ENCODE assay signal across 35 mouse cellular contexts in the genomic region with DNA sequence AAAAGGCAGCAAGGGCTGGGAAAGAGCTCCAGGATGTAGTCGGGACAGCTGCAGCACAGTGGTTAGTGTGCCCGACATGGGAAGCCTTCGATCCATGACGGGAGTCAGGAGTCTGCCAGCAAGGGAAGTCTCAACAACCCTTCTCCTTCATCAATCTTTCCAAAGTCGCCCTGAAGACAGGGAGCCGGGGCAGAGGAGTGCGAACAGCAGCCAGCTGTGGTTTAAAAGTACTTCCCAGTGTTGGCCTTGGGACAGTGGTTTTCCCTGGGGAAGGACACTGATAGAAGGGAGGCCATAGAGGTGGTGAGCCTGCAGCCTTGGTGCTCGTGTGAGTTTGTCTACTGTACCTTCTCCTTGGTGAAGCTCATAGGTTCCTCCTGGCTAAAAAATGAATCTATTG. TPM values are rescaled to one million over a fixed set of nuclear protein-coding genes. Genes with fewer than 3 reads are reported as not detected.
DNase-seq lines count a peak whose midpoint lies in the region; ATAC-seq and TF ChIP-seq lines count a peak whose summit lies in the region.
"Had no signal": no experiment of that assay in that cellular context is flagged by ENCODE, and none has a peak within 500 bp of the region (broad histone marks: within the 10 kb centered on the region; RNA-seq: fewer than 3 reads in every experiment).

No protein-coding gene starts in this region.

- ATAC-seq in liver, embryonic 12.5 days = no peak
- ATAC-seq in liver, postnatal 0 days = no peak
- no peak for ATAC-seq in liver, embryonic 15.5 days (ENCODE audit: insufficient read depth)
- ATAC-seq: forebrain, embryonic 15.5 days; hindbrain, embryonic 16.5 days; lung, postnatal 0 days had no signal

- intact Hi-C loops in heart, postnatal 10 days (cut with DNase I) = no loop called here
- intact Hi-C loops in heart, adult 2 months (cut with DNase I) = no loop called here

- no peaks in the 10 kb centered on the region for H3K36me3 ChIP-seq in heart, adult 2 months (ENCODE audit: control insufficient read depth, insufficient read depth, low read length)
- H3K36me3 ChIP-seq in liver, embryonic 12.5 days = peaks cover 74% of the 10 kb centered on the region
- peaks cover 34% of the 10 kb centered on the region for H3K36me3 ChIP-seq in liver, postnatal 0 days (replicated peaks; ENCODE audit: insufficient read depth, low read length)
- H3K36me3 ChIP-seq in liver, embryonic 15.5 days (replicated peaks) = peaks cover 74% of the 10 kb centered on the region
- H3K36me3 ChIP-seq: embryonic facial prominence, embryonic 13.5 days; forebrain, embryonic 15.5 days had no signal

- no peak overlapping the region for H3K9ac ChIP-seq in heart, adult 2 months (ENCODE audit: low read depth, low read length)
- H3K9ac ChIP-seq in liver, embryonic 12.5 days = 0 out of 2 replicates have a peak overlapping the region, but pooled peaks have one; percentile 2
- H3K9ac ChIP-seq in liver, postnatal 0 days (replicated peaks) = no peak overlapping the region
- H3K9ac ChIP-seq in liver, embryonic 15.5 days = no peak overlapping the region
- H3K9ac ChIP-seq: embryonic facial prominence, embryonic 13.5 days; forebrain, embryonic 15.5 days had no signal

- no peak overlapping the region for H3K4me3 ChIP-seq in heart, adult 2 months
- H3K4me3 ChIP-seq in liver, embryonic 12.5 days = no peak overlapping the region
- H3K4me3 ChIP-seq in liver, postnatal 0 days (ENCODE audit: low read depth, low read length) = no peak overlapping the region
- H3K4me3 ChIP-seq in liver, embryonic 15.5 days (replicated peaks) = no peak overlapping the region
- H3K4me3 ChIP-seq: embryonic facial prominence, embryonic 13.5 days; forebrain, embryonic 10.5 days; forebrain, embryonic 15.5 days; megakaryocyte, embryonic 14.5 days had no signal

- no peak for TF ChIP-seq EP300 in heart, adult 2 months (IDR thresholded peaks at IDR 0.05; ENCODE audit: insufficient read depth, low read depth, low read length)
- no peak for TF ChIP-seq EP300 in liver, postnatal 0 days (IDR thresholded peaks at IDR 0.05; ENCODE audit: low read depth)

- TF ChIP-seq POLR2A in heart, adult 2 months (IDR thresholded peaks at IDR 0.05; ENCODE audit: insufficient read depth, low read depth, low read length) = no peak

- WGBS in heart, adult 2 months = 73% methylated on average over 8 of the region's 8 CpGs
- 75% methylated on average over 8 of the region's 8 CpGs for WGBS in liver, embryonic 12.5 days (ENCODE audit: insufficient replicate concordance)
- 85% methylated on average over 8 of the region's 8 CpGs for WGBS in liver, postnatal 0 days (ENCODE audit: insufficient replicate concordance)
- 84% methylated on average over 8 of the region's 8 CpGs for WGBS in liver, embryonic 15.5 days (ENCODE audit: insufficient replicate concordance)

- no peaks in the 10 kb centered on the region for H3K27me3 ChIP-seq in heart, adult 2 months (ENCODE audit: control insufficient read depth, insufficient read depth, low read length)
- H3K27me3 ChIP-seq in liver, embryonic 12.5 days (replicated peaks) = no peaks in the 10 kb centered on the region
- no peaks in the 10 kb centered on the region for H3K27me3 ChIP-seq in liver, postnatal 0 days (ENCODE audit: insufficient read depth, low read length)
- no peaks in the 10 kb centered on the region for H3K27me3 ChIP-seq in liver, embryonic 15.5 days
- H3K27me3 ChIP-seq: forebrain, embryonic 15.5 days; megakaryocyte, embryonic 14.5 days had no signal

- TF ChIP-seq CTCF in heart, adult 2 months (IDR thresholded peaks at IDR 0.05) = no peak
- TF ChIP-seq CTCF in liver, postnatal 0 days (IDR thresholded peaks at IDR 0.05; ENCODE audit: low read depth) = no peak

- H3K9me3 ChIP-seq in liver, embryonic 12.5 days (replicated peaks) = no peaks in the 10 kb centered on the region
- H3K9me3 ChIP-seq in liver, postnatal 0 days (ENCODE audit: low read length) = no peaks in the 10 kb centered on the region
- no peaks in the 10 kb centered on the region for H3K9me3 ChIP-seq in liver, embryonic 15.5 days (replicated peaks)
- H3K9me3 ChIP-seq: embryonic facial prominence, embryonic 13.5 days; forebrain, embryonic 10.5 days; forebrain, embryonic 15.5 days; G1E; megakaryocyte, embryonic 14.5 days had no signal

- peak; percentile 22 for DNase-seq in adrenal gland, postnatal 10 days
- no peak for DNase-seq in adrenal gland, adult 8-10 months
- DNase-seq in heart, postnatal 10 days = peak; percentile 43 to 53
- no peak for DNase-seq in heart, adult 2 months
- DNase-seq in liver, postnatal 0 days = no peak
- DNase-seq: cerebellum, adult 11 months; cerebellum, adult 9-11 months; gastrocnemius, postnatal 25 days; kidney, adult 2 months; layer of hippocampus, adult 9-11 months; lung, postnatal 4 days; midbrain, embryonic 14.5 days; thymus, postnatal 4 days had no signal

- H3K79me2 ChIP-seq in heart, adult 2 months (replicated peaks; ENCODE audit: control insufficient read depth, insufficient read depth, low read length) = no peaks in the 10 kb centered on the region

- no peak overlapping the region for H3K27ac ChIP-seq in heart, adult 2 months
- peak overlapping the region; percentile 99 for H3K27ac ChIP-seq in liver, embryonic 12.5 days
- no peak overlapping the region for H3K27ac ChIP-seq in liver, postnatal 0 days (ENCODE audit: low read depth)
- H3K27ac ChIP-seq in liver, embryonic 15.5 days (replicated peaks) = peak overlapping the region; percentile 49; the same call in 1 of the 2 replicates
- H3K27ac ChIP-seq: embryonic facial prominence, embryonic 13.5 days; forebrain, embryonic 10.5 days; forebrain, embryonic 15.5 days had no signal

- H3K4me1 ChIP-seq in heart, adult 2 months (ENCODE audit: control insufficient read depth, insufficient read depth, low read length) = no peaks in the 10 kb centered on the region
- peaks cover 80% of the 10 kb centered on the region for H3K4me1 ChIP-seq in liver, embryonic 12.5 days
- H3K4me1 ChIP-seq in liver, postnatal 0 days (ENCODE audit: insufficient read depth) = peaks cover 29% of the 10 kb centered on the region
- peaks cover 85% of the 10 kb centered on the region for H3K4me1 ChIP-seq in liver, embryonic 15.5 days (replicated peaks)

- H3K4me2 ChIP-seq in liver, embryonic 12.5 days = peak overlapping the region; percentile 4; the same call in 1 of the 2 replicates
- H3K4me2 ChIP-seq in liver, postnatal 0 days (ENCODE audit: low read depth, low read length) = no peak overlapping the region
- 0 out of 2 replicates have a peak overlapping the region, but pooled peaks have one; percentile 0 for H3K4me2 ChIP-seq in liver, embryonic 15.5 days
- H3K4me2 ChIP-seq: embryonic facial prominence, embryonic 13.5 days; forebrain, embryonic 15.5 days had no signal

RNA-seq across cellular contexts. Expression of gene Arsg, which starts 6.2 kb away (rescaled TPM):
- 10 to 100 TPM; 10.6 to 14.2 TPM for total RNA-seq in adrenal gland, postnatal 10 days (2021)
- total RNA-seq in adrenal gland, adult 8-10 months (2022) = 10 to 100 TPM in 2 of 4 experiments, 1 to 10 TPM in 2; 5.8 to 18.1 (median 11.7) TPM
- total RNA-seq in heart, postnatal 10 days (2021) = 1 to 10 TPM; 4.3 to 4.4 TPM
- total RNA-seq in heart, adult 2 months (2021) = 1 to 10 TPM; 1.2 to 1.3 TPM
- 1.5 and 1.8 TPM in 2 replicates for polyA plus RNA-seq in heart, adult 2 months (2012; rRNA removed)
- polyA plus RNA-seq in liver, embryonic 12.5 days (2016; fragmentation: Nextera tagmentation; extraction: Ambion mirVana) = 2.9 and 3.7 TPM in 2 replicates
- 11.8 and 13.1 TPM in 2 replicates for polyA plus RNA-seq in liver, postnatal 0 days (2015; fragmentation: Nextera tagmentation; extraction: Ambion mirVana)
- polyA plus RNA-seq in liver, embryonic 15.5 days (2015; fragmentation: Nextera tagmentation; extraction: Ambion mirVana) = 3.4 and 3.7 TPM in 2 replicates

RNA-seq across cellular contexts. Expression of gene Slc16a6, which starts 6.4 kb away (rescaled TPM):
- total RNA-seq in adrenal gland, postnatal 10 days (2021) = 1 to 10 TPM; 2.7 to 3.9 TPM
- 1 to 10 TPM in 2 of 4 experiments, under 1 TPM in 2; 0.41 to 3.0 (median 1.3) TPM for total RNA-seq in adrenal gland, adult 8-10 months (2022)
- 10 to 100 TPM; 13.9 to 14.6 TPM for total RNA-seq in heart, postnatal 10 days (2021)
- total RNA-seq in heart, adult 2 months (2021) = 1 to 10 TPM; 4.9 to 8.2 TPM
- 1.8 and 2.1 TPM in 2 replicates for polyA plus RNA-seq in heart, adult 2 months (2012; rRNA removed)
- polyA plus RNA-seq in liver, embryonic 12.5 days (2016; fragmentation: Nextera tagmentation; extraction: Ambion mirVana) = 51.5 and 53.7 TPM in 2 replicates
- polyA plus RNA-seq in liver, postnatal 0 days (2015; fragmentation: Nextera tagmentation; extraction: Ambion mirVana) = 18.8 and 19.0 TPM in 2 replicates
- polyA plus RNA-seq in liver, embryonic 15.5 days (2015; fragmentation: Nextera tagmentation; extraction: Ambion mirVana) = 38.9 and 39.1 TPM in 2 replicates

RNA-seq across cellular contexts. Expression of gene Amz2, which starts 41.2 kb away (rescaled TPM):
- total RNA-seq in adrenal gland, postnatal 10 days (2021) = 10 to 100 TPM; 38.1 to 48.5 TPM
- total RNA-seq in adrenal gland, adult 8-10 months (2022) = 10 to 100 TPM; 42.2 to 58.0 (median 49.0) TPM
- 10 to 100 TPM; 42.9 to 46.8 TPM for total RNA-seq in heart, postnatal 10 days (2021)
- 10 to 100 TPM; 50.2 to 57.5 TPM for total RNA-seq in heart, adult 2 months (2021)
- 52.4 and 99.9 TPM in 2 replicates for polyA plus RNA-seq in heart, adult 2 months (2012; rRNA removed)
- polyA plus RNA-seq in liver, embryonic 12.5 days (2016; fragmentation: Nextera tagmentation; extraction: Ambion mirVana) = 15.6 and 17.8 TPM in 2 replicates
- 9.4 and 11.0 TPM in 2 replicates for polyA plus RNA-seq in liver, postnatal 0 days (2015; fragmentation: Nextera tagmentation; extraction: Ambion mirVana)
- 10.8 and 11.1 TPM in 2 replicates for polyA plus RNA-seq in liver, embryonic 15.5 days (2015; fragmentation: Nextera tagmentation; extraction: Ambion mirVana)

RNA-seq across cellular contexts. Expression of gene 9930022D16Rik, which starts 53.3 kb away (rescaled TPM):
- total RNA-seq in adrenal gland, postnatal 10 days (2021) = not detected
- not detected for total RNA-seq in adrenal gland, adult 8-10 months (2022)
- not detected for total RNA-seq in heart, postnatal 10 days (2021)
- not detected for total RNA-seq in heart, adult 2 months (2021)
- polyA plus RNA-seq in heart, adult 2 months (2012; rRNA removed) = not detected in 2 replicates
- not detected in 2 replicates for polyA plus RNA-seq in liver, embryonic 12.5 days (2016; fragmentation: Nextera tagmentation; extraction: Ambion mirVana)
- not detected in 2 replicates for polyA plus RNA-seq in liver, postnatal 0 days (2015; fragmentation: Nextera tagmentation; extraction: Ambion mirVana)
- polyA plus RNA-seq in liver, embryonic 15.5 days (2015; fragmentation: Nextera tagmentation; extraction: Ambion mirVana) = not detected in 2 replicates
- total RNA-seq: common myeloid progenitor, adult 5-6 weeks; gastrocnemius, adult 18-20 months; gastrocnemius, postnatal 25 days; heart, adult 18-20 months; left cerebral cortex, adult 18-20 months; left cerebral cortex, postnatal 14 days; liver, adult 2 months had no signal
- polyA plus RNA-seq: embryonic facial prominence, embryonic 13.5 days; forebrain, embryonic 10.5 days; forebrain, embryonic 15.5 days; G1E; heart, postnatal 0 days; hindbrain, embryonic 11.5 days; hindbrain, embryonic 16.5 days; intestine, embryonic 14.5 days; kidney, adult 2 months; kidney, embryonic 16.5 days; limb, embryonic 11.5 days; liver, adult 2 months; midbrain, embryonic 14.5 days; neural tube, embryonic 14.5 days; testis, adult 2 months had no signal

Comparison
In these comparisons a context has a peak if more than half of its experiments do, and no peak if none do; other contexts are left out.
1. DNase-seq: peak in adrenal gland, postnatal 10 days (single experiment) and heart, postnatal 10 days (2 of 2); none in adrenal gland, adult 8-10 months (single experiment), heart, adult 2 months (0 of 2) and liver, postnatal 0 days (single experiment).
2. H3K27ac ChIP-seq: peak in liver, embryonic 12.5 days (single experiment) and liver, embryonic 15.5 days (single experiment); none in heart, adult 2 months (single experiment) and liver, postnatal 0 days (single experiment).